Mouse (Mus musculus) C2C12 (cell line): ENCODE data around the gene Cenpc1.

Experiments
- CEBPB ChIP-seq: IDR thresholded peaks from one replicate; pipeline ENCODE4 v1.6.1; 2011; ENCODE audit warnings: low read depth, mild to moderate bottlenecking, control low read depth, moderate library complexity
- CTCF ChIP-seq: IDR thresholded peaks from one replicate; pipeline ENCODE4 v1.5.1; 2011; ENCODE audit not compliant: control insufficient read depth, insufficient read depth, insufficient read length
- FOSL1 ChIP-seq: IDR thresholded peaks from one replicate; pipeline ENCODE4 v1.8.0; 2011; ENCODE audit warnings: mild to moderate bottlenecking, low read length; ENCODE audit not compliant: poor library complexity, insufficient read depth, severe bottlenecking
- MAX ChIP-seq: IDR thresholded peaks from one replicate; pipeline ENCODE4 v1.6.1; 2011; ENCODE audit warnings: mild to moderate bottlenecking, control low read depth
- MYOD1 ChIP-seq: IDR thresholded peaks from one replicate; pipeline ENCODE4 v1.6.1; 2011; ENCODE audit warnings: low read depth; ENCODE audit not compliant: control insufficient read depth, insufficient read length
- MYOG ChIP-seq: IDR thresholded peaks from one replicate; pipeline ENCODE4 v1.6.1; 2011; ENCODE audit not compliant: control insufficient read depth, insufficient read length; ENCODE audit errors: extremely low read depth
- USF1 ChIP-seq: IDR thresholded peaks from one replicate; pipeline ENCODE4 v1.6.1; 2011; ENCODE audit warnings: low read depth, mild to moderate bottlenecking, control low read depth, moderate library complexity

DNA sequence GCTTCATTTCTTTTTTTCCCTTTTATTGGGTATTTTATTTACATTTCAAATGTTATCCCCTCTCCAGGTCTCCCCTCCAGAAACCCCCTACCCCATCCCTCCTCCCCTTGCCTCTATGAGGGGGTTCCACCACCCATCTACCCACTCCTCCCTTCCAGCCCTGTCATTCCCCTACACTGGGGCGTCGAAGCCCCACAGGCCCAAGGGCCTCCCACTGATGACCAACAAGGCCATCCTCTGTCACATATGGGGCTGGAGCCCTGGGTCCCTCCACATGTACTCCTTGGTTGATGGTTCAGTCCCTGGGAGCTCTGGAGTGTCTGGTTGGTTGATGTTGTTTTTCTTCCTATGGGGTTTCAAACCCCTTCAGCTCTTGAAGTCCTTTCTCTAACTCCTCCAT, 36.8 kb upstream of the Cenpc1 start:
- TF ChIP-seq CTCF (no peak), FOSL1 (no peak), CEBPB (no peak), MYOG (no peak), USF1 (no peak), MAX (no peak), MYOD1 (no peak)
